Mouse (Mus musculus) adrenal gland, postnatal 4 days (tissue): ENCODE results near the gene Syt2. TPM values are rescaled to one million over a fixed set of nuclear protein-coding genes. Genes with fewer than 3 reads are reported as not detected.

Source experiments
- DNase-seq, 2 experiments: peaks; one replicate each; pipeline ENCODE4 v3.0.0; 2021 to 2022; ENCODE audit warnings: low spot score in 2 of 2, mixed read lengths in 2 of 2
- microRNA-seq: library from miRNA; unstranded; fragments of <30 nt; microRNA quantifications from one replicate; pipeline ENCODE4 v1.2.0, GENCODE M21; 2021
- total RNA-seq, 2 experiments: library from RNA; stranded (reverse); gene quantifications; 2 replicates each; pipeline ENCODE4 v1.2.3; 2021

Gene Syt2
- total RNA-seq, 2 experiments from 2014 or later = 1.5 to 2.9 TPM

DNA sequence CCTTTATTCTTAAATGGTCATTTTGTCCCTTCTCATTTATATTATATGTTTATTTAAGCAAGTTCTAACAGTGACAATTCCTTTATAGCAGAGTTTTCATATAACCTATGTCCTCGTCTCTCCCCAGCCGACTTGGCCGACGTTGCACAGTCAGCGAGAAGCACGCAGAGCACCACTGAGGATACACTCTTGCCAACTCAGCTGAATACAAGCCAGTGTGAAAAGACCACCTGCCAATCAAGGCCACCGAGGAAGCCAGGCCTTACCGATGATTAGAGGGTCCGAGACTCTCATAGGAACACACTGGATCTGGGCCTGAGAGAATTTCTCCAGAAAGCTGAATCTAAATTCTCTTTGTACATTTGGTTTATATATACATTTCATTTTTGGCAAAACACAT, 159.0 kb downstream of the Syt2 start:
- no peak for DNase-seq

Small RNA genes lying within 50 kb of the gene (microRNA-seq; reads per million reads assigned to microRNA genes)
- not detected for gene Gm22232

Other genes starting within 250 kb of the Syt2 start
- 10 to 100 TPM; 27.0 to 28.8 TPM for gene Cyb5r1, start 241.1 kb upstream of the Syt2 start, total RNA-seq
- gene Adipor1, start 231.3 kb upstream of the Syt2 start, total RNA-seq = 100 to 1,000 TPM; 108 to 109 TPM
- 10 to 100 TPM; 25.4 to 26.5 TPM for gene Klhl12, start 191.1 kb upstream of the Syt2 start, total RNA-seq
- 10 to 100 TPM; 28.7 to 29.6 TPM for gene Rabif, start 152.0 kb upstream of the Syt2 start, total RNA-seq
- not detected for gene Mgat4e, start 97.0 kb upstream of the Syt2 start, total RNA-seq
- gene Kdm5b, start 86.5 kb upstream of the Syt2 start, total RNA-seq = 10 to 100 TPM; 64.0 to 65.5 TPM